Mouse (Mus musculus) lung, embryonic 14.5 days (tissue): ENCODE data around the gene Cldn4. TPM values are rescaled to one million over a fixed set of nuclear protein-coding genes. Genes with fewer than 3 reads are reported as not detected.

Experiments
- ATAC-seq: fragments of 200-750 bp; cut with Nextera tagmentation; 2 replicates; pipeline ENCODE4 v1.8.0; 2017; ENCODE audit warnings: mild to moderate bottlenecking, moderate TSS enrichment, moderate library complexity; ENCODE audit not compliant: insufficient read depth
- DNase-seq: peaks from one replicate; pipeline ENCODE4 v3.0.0-alpha.2; 2015
- H3K27ac ChIP-seq: fragments of 300-500 bp; sonication (generic); 2 replicates; pipeline ENCODE4 v1.5.1; 2014; ENCODE audit warnings: low read depth, mild to moderate bottlenecking, moderate library complexity
- H3K27me3 ChIP-seq: fragments of 300-500 bp; sonication (generic); 2 replicates; pipeline ENCODE4 v1.6.1; 2014; ENCODE audit warnings: low read length, control low read depth; ENCODE audit not compliant: insufficient read depth
- H3K36me3 ChIP-seq: fragments of 300-500 bp; sonication (generic); 2 replicates; pipeline ENCODE4 v1.6.1; 2014; ENCODE audit warnings: control low read depth; ENCODE audit not compliant: insufficient read depth
- H3K4me1 ChIP-seq: fragments of 300-500 bp; sonication (generic); 2 replicates; pipeline ENCODE4 v1.6.1; 2014; ENCODE audit warnings: antibody characterized with exemption, control low read depth; ENCODE audit not compliant: insufficient read depth
- H3K4me2 ChIP-seq: fragments of 300-500 bp; sonication (generic); 2 replicates; pipeline ENCODE4 v1.6.1; 2014; ENCODE audit warnings: mild to moderate bottlenecking
- H3K4me3 ChIP-seq: fragments of 300-500 bp; sonication (generic); 2 replicates; pipeline ENCODE4 v1.5.1; 2014; ENCODE audit warnings: low read depth, low read length
- H3K9ac ChIP-seq: fragments of 300-500 bp; sonication (generic); 2 replicates; pipeline ENCODE4 v1.6.1; 2014
- H3K9me3 ChIP-seq: fragments of 300-500 bp; sonication (generic); 2 replicates; pipeline ENCODE4 v1.6.1; 2016; ENCODE audit warnings: low read depth, low read length, control low read depth
- CTCF ChIP-seq: IDR thresholded peaks from 2 replicates; pipeline ENCODE4 v1.5.1; 2016; ENCODE audit warnings: antibody characterized with exemption, low read depth
- WGBS: fragments of 180-500 bp; shearing (Covaris S2); extraction: QIAGEN DNeasy Blood & Tissue Kit; methylation state at CpG from one replicate; pipeline ENCODE4 v1.1.7; 2014; 5-methylcytosine and 5-hydroxymethylcytosine counted together
- polyA plus RNA-seq: library from polyadenylated mRNA; unstranded; fragments of >200 nt; fragmentation: Nextera tagmentation; extraction: Ambion mirVana; gene quantifications from 2 replicates; pipeline ENCODE4 v1.2.1, GENCODE M21; 2014

The Cldn4 gene
- polyA plus RNA-seq, 1 experiment from 2014 or later = 42.4 TPM

- DNase-seq (peak; percentile 96), ATAC-seq (peak; percentile 97)
- Histone ChIP-seq H3K4me2 (peak within 1 kb of the TSS; percentile 98), H3K9me3 (no peaks in the 10 kb centered on the region), H3K4me3 (peak within 1 kb of the TSS; percentile 73), H3K27me3 (no peaks in the 10 kb centered on the region), H3K4me1 (no peaks in the 10 kb centered on the region), H3K9ac (peak within 1 kb of the TSS; percentile 79), H3K27ac (peak within 1 kb of the TSS; percentile 84), H3K36me3 (no peaks in the 10 kb centered on the region)
- under 1% methylated on average over 41 of the region's 41 CpGs for WGBS
- TF ChIP-seq CTCF = no peak
Measured at GRCm38 (mm10) chr5:134932179-134932902, 14.4 kb downstream of the Cldn4 start, which contains the start of gene Mettl27. Mettl27 (plus strand) TSS chr5:134932368.

GRCm38 (mm10) chr5:134929988-134930387, 16.7 kb downstream of the Cldn4 start:
- no peaks in the 10 kb centered on the region for H3K9me3 ChIP-seq
- H3K4me1 ChIP-seq = no peaks in the 10 kb centered on the region
- H3K27me3 ChIP-seq = no peaks in the 10 kb centered on the region
- DNase-seq = no peak
- no peak for ATAC-seq
- H3K36me3 ChIP-seq = no peaks in the 10 kb centered on the region
- no peak overlapping the region for H3K4me2 ChIP-seq
- no peak overlapping the region for H3K4me3 ChIP-seq
- H3K27ac ChIP-seq = no peak overlapping the region
- 82% methylated on average over 2 of the region's 2 CpGs for WGBS
- no peak for TF ChIP-seq CTCF
- no peak overlapping the region for H3K9ac ChIP-seq

GRCm38 (mm10) chr5:134926726-134927125, 20.0 kb downstream of the Cldn4 start:
- no peak overlapping the region for H3K4me2 ChIP-seq
- H3K9me3 ChIP-seq = no peaks in the 10 kb centered on the region
- H3K27ac ChIP-seq = no peak overlapping the region
- TF ChIP-seq CTCF = no peak
- no peak overlapping the region for H3K9ac ChIP-seq
- WGBS = 45% methylated on average over 4 of the region's 4 CpGs
- no peaks in the 10 kb centered on the region for H3K36me3 ChIP-seq
- H3K27me3 ChIP-seq = no peaks in the 10 kb centered on the region
- DNase-seq (no peak), ATAC-seq (no peak)
- H3K4me1 ChIP-seq = no peaks in the 10 kb centered on the region
- H3K4me3 ChIP-seq = no peak overlapping the region

GRCm38 (mm10) chr5:134923141-134923540, 23.6 kb downstream of the Cldn4 start:
- no peak overlapping the region for H3K4me2 ChIP-seq
- H3K27me3 ChIP-seq = no peaks in the 10 kb centered on the region
- H3K36me3 ChIP-seq = no peaks in the 10 kb centered on the region
- no peak overlapping the region for H3K27ac ChIP-seq
- DNase-seq (peak; percentile 73), ATAC-seq (no peak; the same call in 1 of the 2 replicates)
- H3K4me3 ChIP-seq = no peak overlapping the region
- TF ChIP-seq CTCF = no peak
- H3K9ac ChIP-seq = no peak overlapping the region
- H3K9me3 ChIP-seq = no peaks in the 10 kb centered on the region
- no peaks in the 10 kb centered on the region for H3K4me1 ChIP-seq
- WGBS = 45% methylated on average over 6 of the region's 6 CpGs

GRCm38 (mm10) chr5:134921106-134921505, 25.6 kb downstream of the Cldn4 start:
- no peaks in the 10 kb centered on the region for H3K27me3 ChIP-seq
- H3K9ac ChIP-seq = no peak overlapping the region
- H3K36me3 ChIP-seq = no peaks in the 10 kb centered on the region
- no peak for ATAC-seq
- TF ChIP-seq CTCF = no peak
- DNase-seq = no peak
- 80% methylated on average over 8 of the region's 8 CpGs for WGBS
- no peak overlapping the region for H3K4me2 ChIP-seq
- no peak overlapping the region for H3K27ac ChIP-seq
- H3K9me3 ChIP-seq = no peaks in the 10 kb centered on the region
- no peaks in the 10 kb centered on the region for H3K4me1 ChIP-seq
- no peak overlapping the region for H3K4me3 ChIP-seq

- 73% methylated on average over 6 of the region's 6 CpGs for WGBS
Measured at GRCm38 (mm10) chr5:134920106-134920687, 26.5 kb downstream of the Cldn4 start.

GRCm38 (mm10) chr5:134919097-134919496, 27.6 kb downstream of the Cldn4 start:
- no peaks in the 10 kb centered on the region for H3K4me1 ChIP-seq
- H3K27me3 ChIP-seq = no peaks in the 10 kb centered on the region
- no peak for TF ChIP-seq CTCF
- no peaks in the 10 kb centered on the region for H3K36me3 ChIP-seq
- 62% methylated on average over 3 of the region's 3 CpGs for WGBS
- DNase-seq (no peak), ATAC-seq (peak; percentile 55)
- H3K4me2 ChIP-seq = no peak overlapping the region
- no peak overlapping the region for H3K9ac ChIP-seq
- H3K27ac ChIP-seq = peak overlapping the region; percentile 46; the same call in 1 of the 2 replicates
- no peak overlapping the region for H3K4me3 ChIP-seq
- H3K9me3 ChIP-seq = no peaks in the 10 kb centered on the region

More at GRCm38 (mm10) chr5:134920106-134920687, 26.5 kb downstream of the Cldn4 start:
- no peaks in the 10 kb centered on the region for H3K36me3 ChIP-seq
- no peaks in the 10 kb centered on the region for H3K4me1 ChIP-seq
- ATAC-seq (no peak), DNase-seq (no peak)
- no peak overlapping the region for H3K4me3 ChIP-seq
- TF ChIP-seq CTCF = no peak
- no peak overlapping the region for H3K4me2 ChIP-seq
- H3K27me3 ChIP-seq = no peaks in the 10 kb centered on the region
- H3K9me3 ChIP-seq = no peaks in the 10 kb centered on the region
- H3K27ac ChIP-seq = no peak overlapping the region
- H3K9ac ChIP-seq = no peak overlapping the region
